Mouse (Mus musculus): Measurements from ENCODE around the gene Rbfox3. TPM values are rescaled to one million over a fixed set of nuclear protein-coding genes. Genes with fewer than 3 reads are reported as not detected.

Gene Rbfox3
- polyA plus RNA-seq, 1 experiment = 117 TPM

DNA sequence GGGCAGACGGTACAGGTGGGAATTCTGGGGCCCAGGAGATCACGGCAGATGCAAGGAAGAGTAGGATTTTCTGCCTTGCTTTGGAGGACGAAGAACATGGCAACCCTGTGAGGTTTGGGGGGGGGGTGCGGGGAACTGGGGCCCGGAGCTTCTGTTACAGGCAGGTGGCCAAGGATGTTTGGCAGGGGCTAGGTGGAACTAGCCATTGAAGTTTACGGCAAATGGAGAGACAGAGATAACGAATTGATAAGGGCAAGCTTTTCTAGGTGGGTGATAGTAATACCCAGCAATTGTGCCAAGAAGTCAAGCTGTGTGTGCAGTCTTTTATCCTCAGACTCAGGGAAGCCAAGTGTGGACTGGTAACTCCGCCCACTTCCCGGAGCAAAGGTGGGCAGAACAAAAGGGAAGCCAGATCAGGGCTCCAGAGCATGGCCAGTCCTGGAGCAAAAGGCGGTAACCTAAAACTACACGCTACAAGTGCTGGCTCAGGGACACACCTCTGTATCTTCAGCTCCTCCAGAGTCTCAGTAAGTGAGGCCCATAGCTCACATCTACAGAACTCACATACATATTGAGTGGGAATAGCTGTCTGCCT is 443.9 kb downstream of the Rbfox3 start:
- H3K4me1 ChIP-seq (ENCODE audit: control insufficient read depth, insufficient read depth, low read length) = no peaks in the 10 kb centered on the region
- no peak overlapping the region for H3K4me3 ChIP-seq (ENCODE audit: insufficient read depth, low read length)
- TF ChIP-seq CTCF (IDR thresholded peaks at IDR 0.05; ENCODE audit: extremely low read depth, insufficient read depth, low read length) = no peak
- H3K27ac ChIP-seq (ENCODE audit: insufficient read depth, low read length) = no peak overlapping the region

DNA sequence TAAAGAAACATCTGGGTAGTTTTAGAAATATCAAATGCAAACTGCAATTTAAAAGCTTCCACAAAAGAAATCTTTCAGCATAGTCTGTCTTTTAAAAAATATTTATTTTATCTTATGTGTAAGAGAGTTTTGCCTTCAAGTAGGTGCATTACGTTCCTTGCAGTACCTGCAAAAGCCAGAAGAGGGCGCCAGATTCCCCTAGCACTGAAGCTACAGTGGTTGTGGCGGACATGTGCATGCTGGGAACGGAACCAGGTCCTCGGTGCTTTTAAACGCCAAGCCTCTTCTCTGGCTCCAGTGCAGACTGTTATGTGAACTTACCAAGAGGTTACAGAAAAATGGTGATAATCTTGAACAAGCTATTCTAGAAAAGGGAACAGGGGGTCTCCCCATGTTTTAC is 451.1 kb downstream of the Rbfox3 start:
- TF ChIP-seq POLR2A (IDR thresholded peaks at IDR 0.05; ENCODE audit: extremely low read depth, insufficient read depth, low read length) = no peak
- peak; percentile 43 for TF ChIP-seq CTCF (IDR thresholded peaks at IDR 0.05; ENCODE audit: extremely low read depth, insufficient read depth, low read length)
- Histone ChIP-seq H3K4me3 (ENCODE audit: insufficient read depth, low read length) (no peak overlapping the region), H3K4me1 (ENCODE audit: control insufficient read depth, insufficient read depth, low read length) (0 out of 2 replicates have a peak, but pooled peaks cover 2% of the 10 kb centered on the region), H3K27ac (ENCODE audit: insufficient read depth, low read length) (no peak overlapping the region)

DNA sequence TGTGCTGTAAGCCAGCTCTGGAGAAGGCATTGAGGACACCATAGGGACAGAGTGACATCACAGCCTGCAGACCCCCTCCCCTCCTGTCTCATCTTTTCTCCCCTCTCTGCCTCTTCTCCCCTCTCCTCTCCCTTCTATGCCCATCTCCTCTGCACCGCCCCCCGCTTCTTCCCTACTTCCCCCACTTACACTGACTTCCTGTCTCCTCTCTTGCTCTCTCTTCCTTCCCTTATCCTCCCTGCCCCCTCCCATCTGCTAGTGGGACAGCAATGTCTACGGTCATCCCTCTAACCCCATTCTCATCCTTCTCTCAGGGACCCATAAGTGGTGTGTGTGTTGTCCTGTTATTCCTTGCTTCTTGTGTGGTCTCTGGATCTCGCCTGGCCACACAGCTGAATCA is 451.9 kb downstream of the Rbfox3 start:
- Histone ChIP-seq H3K4me3 (ENCODE audit: insufficient read depth, low read length) (no peak overlapping the region), H3K27ac (ENCODE audit: insufficient read depth, low read length) (no peak overlapping the region), H3K4me1 (ENCODE audit: control insufficient read depth, insufficient read depth, low read length) (0 out of 2 replicates have a peak, but pooled peaks cover 2% of the 10 kb centered on the region)
- TF ChIP-seq CTCF (IDR thresholded peaks at IDR 0.05; ENCODE audit: extremely low read depth, insufficient read depth, low read length) = no peak
- no peak for TF ChIP-seq POLR2A (IDR thresholded peaks at IDR 0.05; ENCODE audit: extremely low read depth, insufficient read depth, low read length)

DNA sequence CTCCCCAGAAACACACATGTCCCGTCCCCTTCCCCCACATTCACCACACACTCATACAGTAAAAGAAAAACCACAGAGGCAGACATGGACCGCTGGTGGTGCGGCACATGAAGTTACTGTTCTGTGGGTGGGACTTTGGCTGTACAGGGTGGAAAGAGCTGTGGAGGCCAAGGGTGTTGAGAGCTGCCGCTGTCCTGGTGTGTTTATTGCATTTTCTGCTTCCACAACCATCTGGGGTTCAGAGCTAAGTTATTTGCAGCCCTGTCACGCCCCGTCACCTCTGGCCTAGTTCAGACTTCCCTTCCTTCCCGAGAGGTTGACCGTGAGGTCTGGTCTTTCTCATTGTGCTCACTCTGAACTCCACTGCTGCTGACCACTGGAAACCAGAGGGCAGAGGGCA is 452.3 kb downstream of the Rbfox3 start:
- Histone ChIP-seq H3K27ac (ENCODE audit: insufficient read depth, low read length) (peak overlapping the region; percentile 55; the same call in 1 of the 2 replicates), H3K4me1 (ENCODE audit: control insufficient read depth, insufficient read depth, low read length) (0 out of 2 replicates have a peak, but pooled peaks cover 2% of the 10 kb centered on the region), H3K4me3 (ENCODE audit: insufficient read depth, low read length) (no peak overlapping the region)
- TF ChIP-seq CTCF (IDR thresholded peaks at IDR 0.05; ENCODE audit: extremely low read depth, insufficient read depth, low read length) (no peak), POLR2A (IDR thresholded peaks at IDR 0.05; ENCODE audit: extremely low read depth, insufficient read depth, low read length) (no peak)

DNA sequence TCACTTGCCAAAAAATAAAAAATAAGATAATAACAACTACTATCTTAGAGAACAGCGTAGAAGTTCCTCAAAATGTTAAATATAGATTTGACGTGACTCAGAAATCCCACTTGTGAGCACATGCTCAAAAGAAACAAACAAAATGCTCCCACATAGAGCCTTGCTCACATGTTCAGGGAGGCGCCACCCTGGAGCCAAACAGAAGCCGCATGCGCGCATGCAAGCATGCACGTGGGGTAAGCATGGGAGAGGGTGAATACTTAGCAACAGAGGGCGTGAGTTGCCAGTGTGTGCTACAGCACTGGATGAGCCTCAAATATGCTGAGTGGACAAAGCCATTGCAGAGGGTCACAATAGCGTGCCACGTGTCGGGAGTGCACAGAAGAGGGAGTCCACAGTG is 454.5 kb downstream of the Rbfox3 start:
- Histone ChIP-seq H3K27ac (ENCODE audit: insufficient read depth, low read length) (no peak overlapping the region), H3K4me1 (ENCODE audit: control insufficient read depth, insufficient read depth, low read length) (0 out of 2 replicates have a peak, but pooled peaks cover 4% of the 10 kb centered on the region), H3K4me3 (ENCODE audit: insufficient read depth, low read length) (no peak overlapping the region)
- TF ChIP-seq POLR2A (IDR thresholded peaks at IDR 0.05; ENCODE audit: extremely low read depth, insufficient read depth, low read length) (no peak), CTCF (IDR thresholded peaks at IDR 0.05; ENCODE audit: extremely low read depth, insufficient read depth, low read length) (no peak)

DNA sequence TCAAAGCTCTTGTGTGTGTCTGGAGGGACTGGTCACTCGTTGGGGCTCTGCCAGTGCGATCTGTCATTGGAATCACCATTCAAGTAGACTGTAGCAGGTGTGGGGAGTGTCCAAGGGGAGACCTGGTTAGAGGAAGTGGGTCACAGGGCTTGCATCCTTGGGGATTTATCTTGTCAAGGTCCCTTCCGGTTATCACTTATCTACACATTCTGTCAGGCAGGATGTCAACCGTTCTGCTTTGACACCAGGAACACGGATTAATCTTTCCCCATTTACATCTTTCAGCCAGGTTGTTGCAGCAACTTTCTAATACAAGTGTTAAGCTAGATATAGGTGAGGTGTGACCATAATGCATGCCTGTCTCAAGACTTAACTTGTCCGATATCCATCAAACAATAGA is 455.6 kb downstream of the Rbfox3 start:
- 0 out of 2 replicates have a peak, but pooled peaks cover 4% of the 10 kb centered on the region for H3K4me1 ChIP-seq (ENCODE audit: control insufficient read depth, insufficient read depth, low read length)
- H3K27ac ChIP-seq (ENCODE audit: insufficient read depth, low read length) = no peak overlapping the region
- no peak for TF ChIP-seq POLR2A (IDR thresholded peaks at IDR 0.05; ENCODE audit: extremely low read depth, insufficient read depth, low read length)
- TF ChIP-seq CTCF (IDR thresholded peaks at IDR 0.05; ENCODE audit: extremely low read depth, insufficient read depth, low read length) = no peak
- no peak overlapping the region for H3K4me3 ChIP-seq (ENCODE audit: insufficient read depth, low read length)

DNA sequence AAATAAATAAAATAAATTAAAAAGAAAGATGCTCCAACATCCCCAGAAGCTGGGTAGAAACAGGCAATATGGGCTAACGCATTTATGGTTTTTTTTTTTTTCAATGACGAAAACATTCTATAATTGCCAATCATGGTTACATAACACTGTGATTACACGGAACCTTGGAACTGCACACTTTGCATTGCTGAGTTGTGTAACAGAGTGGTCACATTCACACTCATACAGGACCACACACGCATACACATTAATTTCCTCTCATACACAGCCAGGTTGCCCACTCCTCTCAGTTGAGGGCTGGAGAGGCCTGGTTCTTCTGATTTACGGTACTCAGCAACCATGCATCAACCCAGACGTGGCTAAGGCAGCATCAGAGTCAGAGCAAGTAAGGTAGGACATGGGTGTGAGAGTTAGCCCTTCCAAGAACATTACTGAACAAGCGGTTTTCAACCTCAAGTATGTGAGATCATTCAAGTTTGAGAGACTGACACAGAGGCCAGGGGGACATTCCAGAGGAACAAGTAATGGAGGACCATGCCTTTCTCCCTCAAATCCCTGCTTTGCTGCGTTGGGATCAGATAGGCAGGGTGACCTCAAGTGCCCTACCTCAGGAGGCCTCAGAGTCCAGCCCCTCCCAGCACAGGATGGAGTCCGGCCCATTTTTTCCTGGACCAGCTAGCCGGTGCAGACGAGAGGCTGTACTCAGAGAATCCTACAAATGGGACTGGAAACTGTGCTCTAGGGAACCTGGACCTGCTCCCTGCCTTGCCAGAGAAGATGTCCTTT is 457.3 kb downstream of the Rbfox3 start:
- Histone ChIP-seq H3K4me1 (ENCODE audit: control insufficient read depth, insufficient read depth, low read length) (0 out of 2 replicates have a peak, but pooled peaks cover 4% of the 10 kb centered on the region), H3K4me3 (ENCODE audit: insufficient read depth, low read length) (no peak overlapping the region), H3K27ac (ENCODE audit: insufficient read depth, low read length) (no peak overlapping the region)
- TF ChIP-seq POLR2A (IDR thresholded peaks at IDR 0.05; ENCODE audit: extremely low read depth, insufficient read depth, low read length) (no peak), CTCF (IDR thresholded peaks at IDR 0.05; ENCODE audit: extremely low read depth, insufficient read depth, low read length) (no peak)

DNA sequence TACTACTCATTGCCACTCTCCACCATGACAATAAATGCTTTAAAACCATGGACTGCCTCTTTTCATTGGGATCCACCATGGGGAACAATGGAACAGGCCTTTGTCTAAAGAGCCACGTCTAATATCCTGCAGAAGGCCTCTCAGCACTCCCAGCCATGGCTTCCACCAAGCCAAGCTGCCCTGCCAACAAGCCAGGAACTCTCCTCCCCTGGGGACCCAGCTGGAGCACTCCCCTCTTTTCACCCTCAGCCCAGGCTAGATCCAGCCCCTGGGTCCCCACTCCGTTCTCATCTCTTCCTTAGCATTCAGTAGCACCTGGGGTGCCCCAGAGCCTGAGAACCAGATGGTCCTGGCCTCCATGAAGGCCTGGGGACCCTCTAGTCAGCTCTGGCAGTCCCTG is 458.4 kb downstream of the Rbfox3 start:
- Histone ChIP-seq H3K4me3 (ENCODE audit: insufficient read depth, low read length) (no peak overlapping the region), H3K4me1 (ENCODE audit: control insufficient read depth, insufficient read depth, low read length) (0 out of 2 replicates have a peak, but pooled peaks cover 4% of the 10 kb centered on the region), H3K27ac (ENCODE audit: insufficient read depth, low read length) (no peak overlapping the region)
- no peak for TF ChIP-seq POLR2A (IDR thresholded peaks at IDR 0.05; ENCODE audit: extremely low read depth, insufficient read depth, low read length)
- TF ChIP-seq CTCF (IDR thresholded peaks at IDR 0.05; ENCODE audit: extremely low read depth, insufficient read depth, low read length) = no peak

DNA sequence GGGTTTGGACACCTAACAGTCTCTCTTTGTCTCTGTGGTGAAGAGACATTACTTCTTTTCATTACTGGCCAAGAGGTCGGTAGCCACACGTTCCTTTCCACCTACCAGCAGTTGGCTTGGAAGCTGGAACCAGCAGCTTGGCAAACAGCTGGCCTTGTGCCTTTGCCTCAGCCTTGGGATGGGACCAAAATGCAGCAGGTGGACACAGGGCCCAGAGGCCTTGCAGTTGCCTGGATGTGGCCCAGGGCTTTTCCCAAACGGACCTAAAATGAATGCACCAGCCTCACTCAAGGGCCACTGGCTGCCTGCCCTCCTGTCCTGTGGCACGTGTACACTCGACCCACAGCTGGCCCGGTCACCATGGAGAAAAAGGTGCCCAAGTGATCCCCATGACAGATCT is 460.2 kb downstream of the Rbfox3 start:
- Histone ChIP-seq H3K4me1 (ENCODE audit: control insufficient read depth, insufficient read depth, low read length) (0 out of 2 replicates have a peak, but pooled peaks cover 2% of the 10 kb centered on the region), H3K4me3 (ENCODE audit: insufficient read depth, low read length) (no peak overlapping the region), H3K27ac (ENCODE audit: insufficient read depth, low read length) (no peak overlapping the region)
- TF ChIP-seq CTCF (IDR thresholded peaks at IDR 0.05; ENCODE audit: extremely low read depth, insufficient read depth, low read length) = no peak
- TF ChIP-seq POLR2A (IDR thresholded peaks at IDR 0.05; ENCODE audit: extremely low read depth, insufficient read depth, low read length) = no peak

DNA sequence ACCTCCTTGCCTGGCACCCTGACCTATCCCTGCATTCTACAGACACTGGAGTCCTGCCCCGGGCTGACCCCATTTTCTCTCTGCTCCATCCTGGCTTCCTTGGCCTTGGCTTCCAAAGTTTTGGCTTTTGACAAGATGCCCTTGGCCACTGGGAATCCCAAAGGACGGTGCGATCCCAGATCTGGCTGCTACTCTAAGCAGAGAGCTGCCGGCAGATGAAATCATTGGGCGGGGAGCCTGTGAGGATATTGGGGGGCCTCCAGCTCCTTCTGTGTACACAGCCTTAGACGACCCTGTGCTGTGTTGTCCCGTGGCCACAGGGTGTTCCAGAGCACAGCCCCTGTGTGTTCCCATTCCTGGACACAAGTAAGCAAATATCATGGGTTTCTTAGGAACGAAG is 463.0 kb downstream of the Rbfox3 start:
- Histone ChIP-seq H3K27ac (ENCODE audit: insufficient read depth, low read length) (no peak overlapping the region), H3K4me1 (ENCODE audit: control insufficient read depth, insufficient read depth, low read length) (no peaks in the 10 kb centered on the region), H3K4me3 (ENCODE audit: insufficient read depth, low read length) (no peak overlapping the region)
- TF ChIP-seq POLR2A (IDR thresholded peaks at IDR 0.05; ENCODE audit: extremely low read depth, insufficient read depth, low read length) (no peak), CTCF (IDR thresholded peaks at IDR 0.05; ENCODE audit: extremely low read depth, insufficient read depth, low read length) (no peak)
